Mouse (Mus musculus): ENCODE data around the gene Nfu1. TPM values are rescaled to one million over a fixed set of nuclear protein-coding genes. Genes with fewer than 3 reads are reported as not detected.
"Not testable (repeated sequence)": the region's sequence is repeated elsewhere in the genome, so short reads cannot be mapped to it uniquely, and the experiment has no call there.

The Nfu1 gene
- total RNA-seq, 4 experiments from 2014 or later = 55.9 to 72.7 (median 65.2) TPM

DNA sequence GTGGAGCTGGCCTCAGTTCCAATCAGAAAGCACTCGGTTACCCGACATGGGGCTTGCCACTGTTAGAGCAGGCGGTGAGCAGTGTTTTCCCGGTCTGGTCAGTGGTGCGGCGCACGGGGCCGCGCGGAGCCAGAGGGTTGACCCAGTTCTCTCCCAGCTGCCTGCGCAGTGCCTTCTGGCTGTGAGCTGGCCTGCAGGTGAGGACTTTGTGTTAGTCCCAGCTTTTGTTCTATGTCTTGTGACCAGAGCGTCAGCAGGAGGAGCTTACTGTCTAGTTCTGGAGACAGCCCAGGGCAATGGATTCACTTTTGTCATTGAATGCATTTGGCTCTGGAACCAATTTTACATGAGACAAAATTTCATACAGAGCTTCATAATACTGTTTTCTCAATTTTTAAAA lies 12.8 kb downstream of the Nfu1 start:
- DNase-seq (ENCODE audit: low spot score in 2 of 2) = no peak

DNA sequence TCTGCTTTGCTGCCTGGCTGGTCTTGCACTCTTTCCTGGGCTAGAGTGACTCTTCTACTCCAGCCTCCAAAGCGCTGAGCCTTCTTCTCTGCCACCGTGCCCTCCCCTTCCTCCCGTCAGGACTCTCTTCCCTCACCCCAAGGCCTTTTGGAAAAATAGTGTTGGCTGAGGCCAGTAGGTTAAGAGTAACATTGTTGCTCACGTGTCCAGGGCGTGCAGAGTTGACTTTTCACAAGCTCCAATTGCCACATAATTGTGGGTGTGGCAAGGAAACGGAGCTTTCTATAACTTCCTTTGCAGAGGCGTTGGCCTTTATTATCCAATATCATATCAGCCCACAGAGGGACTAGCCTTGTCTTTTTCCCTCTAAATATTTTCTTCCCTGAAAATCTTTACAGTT lies 17.9 kb downstream of the Nfu1 start:
- DNase-seq (ENCODE audit: low spot score in 2 of 2) = no peak

DNA sequence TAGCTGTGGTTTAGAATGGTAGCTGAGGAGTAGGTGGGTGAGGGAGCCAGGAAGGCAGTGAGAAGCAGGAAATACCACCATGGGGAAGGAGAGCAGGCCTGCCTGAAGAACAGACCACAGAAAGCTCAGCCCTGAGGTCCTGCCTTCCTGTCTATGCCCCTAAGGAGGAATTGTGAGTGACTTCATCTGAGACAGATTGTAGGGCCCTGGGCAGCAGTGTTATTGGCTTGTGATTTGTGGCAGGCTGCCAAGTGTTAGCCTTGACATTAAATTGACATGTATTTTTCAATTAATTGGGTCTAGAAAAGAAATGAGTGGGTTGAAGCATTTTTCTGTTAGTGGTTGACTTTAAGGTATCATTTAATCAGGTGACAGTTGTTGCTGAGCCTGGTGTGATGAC lies 19.8 kb downstream of the Nfu1 start:
- DNase-seq (ENCODE audit: low spot score in 2 of 2) = no peak

DNA sequence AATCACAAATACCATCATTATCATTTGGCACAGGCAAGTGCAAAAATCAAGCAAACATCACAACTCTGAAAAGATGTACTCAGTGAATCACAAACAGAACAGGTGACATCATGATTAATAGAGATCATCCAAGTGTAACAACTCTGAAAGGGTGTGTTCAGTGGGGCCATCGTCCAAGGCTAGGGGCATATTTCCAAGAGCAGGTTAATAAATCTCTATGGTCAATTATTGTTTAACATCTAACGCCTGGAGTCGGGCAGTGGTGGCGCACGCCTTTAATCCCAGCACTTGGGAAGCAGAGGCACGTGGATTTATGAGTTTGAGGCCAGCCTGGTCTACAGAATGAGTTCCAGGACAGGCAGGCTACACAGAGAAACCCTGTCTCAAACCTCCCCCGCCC lies 22.3 kb downstream of the Nfu1 start:
- not testable (repeated sequence) for DNase-seq (ENCODE audit: low spot score in 2 of 2)

DNA sequence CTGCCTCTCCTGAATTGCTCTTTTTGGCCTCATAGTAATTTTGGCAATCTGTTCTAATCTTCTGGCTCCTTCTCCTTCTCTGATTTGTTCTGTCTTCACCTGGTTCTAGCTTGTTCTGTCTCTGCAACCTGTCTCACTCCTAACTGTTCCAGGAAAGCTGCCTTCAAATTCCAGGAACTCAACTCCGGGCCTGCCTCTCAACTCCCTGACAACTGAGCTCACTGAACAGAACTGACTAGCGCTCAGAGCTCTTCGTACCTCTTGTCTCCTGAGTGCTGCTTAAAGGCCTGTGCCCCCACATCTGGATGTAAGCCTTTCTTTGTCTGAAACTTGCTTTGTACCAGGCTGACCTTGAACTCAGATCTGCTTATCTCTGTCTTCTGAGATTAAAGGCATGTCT lies 23.4 kb downstream of the Nfu1 start:
- no peak for DNase-seq (ENCODE audit: low spot score in 2 of 2)

DNA sequence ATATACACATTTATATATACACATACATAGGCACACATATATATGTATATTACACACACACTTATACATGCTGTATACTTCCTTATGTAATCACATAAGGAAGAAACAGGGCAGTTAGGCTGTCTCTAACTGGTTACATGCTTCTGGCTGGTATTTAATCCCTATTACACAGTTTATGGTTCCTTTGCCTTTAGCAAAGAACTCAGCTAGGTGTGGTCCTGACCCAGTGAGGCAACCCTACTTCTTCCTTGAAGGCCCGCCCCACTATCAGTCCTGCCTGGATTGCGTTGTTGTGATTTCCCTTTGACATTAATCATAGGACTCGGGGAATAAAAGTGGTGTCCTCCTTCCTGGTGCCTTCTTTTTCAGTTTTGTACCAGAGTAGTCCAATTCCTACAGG lies 25.4 kb downstream of the Nfu1 start:
- DNase-seq (ENCODE audit: low spot score in 2 of 2) = no peak

DNA sequence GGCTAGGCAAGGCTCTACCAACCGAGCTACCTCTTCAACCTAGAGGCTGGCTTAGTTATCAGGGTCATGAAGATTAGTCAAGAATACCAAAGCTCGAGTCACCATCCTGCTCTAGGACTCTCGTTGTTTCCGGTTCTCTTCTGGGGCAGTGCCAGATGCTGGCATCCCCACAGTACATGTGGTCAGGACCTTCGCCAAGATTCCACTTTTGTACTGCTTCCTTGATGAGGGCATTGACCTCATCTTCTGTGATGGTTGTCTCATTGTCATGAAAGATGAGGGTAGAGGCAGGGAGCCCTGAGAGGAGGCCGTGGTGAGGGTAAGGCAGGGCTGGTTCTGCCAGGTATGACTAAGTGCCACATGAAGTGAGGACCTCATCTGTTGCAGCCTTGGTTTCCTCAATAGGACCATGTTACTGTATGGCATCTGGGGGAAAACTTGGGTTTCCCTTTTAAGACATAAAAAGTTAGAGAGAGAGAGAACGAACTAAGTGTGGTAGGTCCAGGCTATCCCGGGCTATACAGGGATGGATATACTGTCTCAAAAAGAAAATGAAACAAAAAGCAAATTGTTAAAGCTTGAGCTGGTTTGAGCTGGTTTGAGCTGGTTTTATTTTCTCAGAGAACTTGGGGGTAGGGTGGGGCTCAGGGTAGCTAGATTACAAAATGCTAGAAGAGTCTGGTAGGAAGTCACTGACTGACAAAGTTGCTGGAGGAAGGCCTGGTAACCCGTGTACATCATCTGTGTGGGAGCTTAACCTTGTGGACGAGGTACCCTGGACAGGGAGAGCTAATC lies 29.0 kb downstream of the Nfu1 start:
- no peak for DNase-seq (ENCODE audit: low spot score in 2 of 2)

DNA sequence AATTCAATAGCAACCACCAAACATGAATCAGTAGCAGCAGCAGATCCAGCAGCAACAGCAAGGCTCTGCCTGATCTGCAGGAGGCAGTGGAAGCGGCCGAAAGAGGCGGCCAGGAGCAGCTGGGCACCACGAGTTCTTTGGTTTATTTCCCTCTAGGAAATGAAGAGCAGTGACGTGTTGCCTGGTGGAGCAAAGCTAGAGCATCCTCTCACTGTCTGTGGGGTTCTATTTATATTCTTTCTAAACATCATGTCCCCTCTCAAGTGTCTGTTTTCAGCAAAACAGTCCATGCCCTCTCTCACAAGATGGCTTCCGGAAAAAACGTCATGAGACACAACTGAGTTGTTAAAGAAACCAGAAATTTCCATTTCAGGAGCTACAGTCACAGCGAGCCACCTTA lies 30.1 kb downstream of the Nfu1 start:
- DNase-seq (ENCODE audit: low spot score in 2 of 2) = no peak

DNA sequence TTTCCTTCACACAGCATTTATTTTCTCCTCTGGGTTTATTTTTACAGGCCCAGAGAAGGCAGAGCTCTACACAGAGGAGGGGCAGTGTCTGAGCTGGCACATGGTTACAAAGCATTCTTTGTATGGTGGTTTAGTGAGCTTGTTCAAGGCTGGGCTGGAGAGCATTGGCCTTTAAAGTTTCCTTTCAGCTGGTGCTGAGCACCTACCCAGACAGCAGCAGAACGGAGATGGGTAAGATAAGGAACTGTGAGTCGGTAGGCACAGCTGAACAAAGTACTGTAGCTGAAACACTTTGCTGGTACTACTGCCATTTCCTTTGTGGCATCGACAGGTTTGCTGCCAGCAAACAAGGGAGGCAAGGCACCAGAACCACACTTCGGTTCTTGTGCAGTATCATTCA lies 31.9 kb downstream of the Nfu1 start:
- DNase-seq (ENCODE audit: low spot score in 2 of 2) = no peak

DNA sequence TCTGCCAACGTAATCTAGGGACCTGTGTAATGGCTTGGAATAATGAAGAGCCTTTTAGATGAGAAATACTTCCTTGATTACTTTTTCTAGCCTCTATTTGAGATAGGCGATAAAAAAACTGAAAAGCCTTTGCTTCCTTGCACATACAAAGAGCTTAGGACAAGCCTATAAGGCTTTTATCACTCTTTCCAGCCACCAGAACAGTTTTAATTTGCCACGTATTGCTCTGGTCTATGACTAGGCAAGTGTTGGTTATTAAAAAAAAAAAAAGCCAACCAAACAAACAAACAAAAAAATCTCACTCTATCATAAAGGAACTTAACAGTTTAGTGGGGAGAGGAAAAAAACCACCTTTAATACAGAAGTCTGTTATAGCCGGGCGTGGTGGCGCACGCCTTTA lies 32.4 kb downstream of the Nfu1 start:
- no peak for DNase-seq (ENCODE audit: low spot score in 2 of 2)

DNA sequence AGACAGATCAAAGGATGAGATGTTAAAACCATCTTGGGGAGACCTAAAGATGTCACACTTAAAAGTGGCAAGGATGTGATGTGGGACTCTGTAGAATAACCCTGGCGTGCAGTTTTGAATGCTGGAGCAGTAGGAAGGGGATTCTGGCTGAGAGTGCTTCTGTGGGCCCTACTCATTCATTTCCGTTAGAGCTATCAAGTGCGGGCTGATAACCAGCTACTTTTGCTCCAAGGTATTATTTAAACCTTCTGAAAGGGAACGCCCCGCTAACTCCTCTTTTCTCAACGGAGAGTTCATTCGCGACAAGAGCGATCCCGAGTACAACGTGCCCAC lies 32.9 kb downstream of the Nfu1 start:
- no peak for DNase-seq (ENCODE audit: low spot score in 2 of 2)

DNA sequence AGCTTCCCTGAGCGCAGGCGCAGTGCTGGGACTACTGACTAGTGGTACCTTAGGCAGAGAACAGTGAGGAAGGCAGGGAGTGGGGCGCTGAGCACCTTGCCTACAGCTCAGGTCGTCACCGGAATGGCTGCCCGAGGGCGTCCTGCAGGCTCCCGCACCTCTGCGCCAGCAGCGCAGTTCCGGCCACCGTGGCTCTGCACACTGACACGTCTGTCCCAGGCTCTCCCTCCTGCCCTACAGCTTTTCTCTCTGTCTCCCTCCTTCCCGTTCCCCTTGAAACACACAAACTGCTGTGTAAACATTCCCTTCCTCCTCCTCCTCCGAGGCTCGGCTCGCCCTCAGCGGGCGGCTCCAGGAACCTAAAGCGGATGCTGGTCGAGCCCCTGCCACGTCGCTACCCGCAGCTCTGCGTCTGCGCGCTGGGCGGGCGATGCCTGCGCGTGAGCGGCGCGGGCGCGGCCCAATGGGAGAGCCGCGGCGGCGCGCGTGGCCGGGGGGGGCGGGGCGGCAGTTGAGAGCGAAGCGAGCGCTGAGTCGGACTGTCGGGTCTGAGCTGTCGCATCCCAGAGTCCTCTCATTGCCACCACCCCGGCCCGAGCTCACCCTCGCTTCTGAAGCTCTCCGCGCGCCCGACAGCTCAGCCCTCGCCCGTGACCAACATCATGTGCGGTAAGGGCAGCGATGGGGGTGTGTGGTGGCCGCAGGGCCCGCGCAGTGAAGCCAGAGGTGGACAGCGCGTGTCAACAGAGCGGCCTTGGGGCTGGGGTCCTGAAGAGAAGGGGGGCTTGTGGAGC lies 33.5 kb downstream of the Nfu1 start, which contains the start of gene Gfpt1:
Gene Gfpt1, plus strand, starts transcription at position 510 of the 794 bp plus-strand sequence.
- peak; percentile 90 to 94 for DNase-seq (ENCODE audit: low spot score in 2 of 2)

DNA sequence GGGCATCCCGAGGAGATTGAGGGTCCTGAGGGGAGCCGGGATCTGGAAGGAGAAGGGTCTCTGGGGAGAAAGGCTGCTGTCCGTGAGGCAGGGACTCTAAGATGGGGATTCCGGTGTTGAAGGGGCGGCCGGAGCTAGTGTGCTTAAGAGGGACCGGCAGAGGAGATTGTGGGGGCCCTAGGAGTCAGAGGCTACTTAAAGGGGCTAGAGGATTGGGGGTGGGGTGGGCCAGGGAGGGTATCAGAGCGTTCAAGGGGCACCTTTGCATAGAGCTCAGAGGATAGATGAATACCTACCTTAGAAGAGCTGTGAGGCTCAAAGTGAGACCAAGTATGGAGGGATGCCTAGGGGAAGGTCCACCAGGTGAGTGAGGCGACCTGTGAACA lies 34.1 kb downstream of the Nfu1 start:
- DNase-seq (ENCODE audit: low spot score in 2 of 2) = no peak

DNA sequence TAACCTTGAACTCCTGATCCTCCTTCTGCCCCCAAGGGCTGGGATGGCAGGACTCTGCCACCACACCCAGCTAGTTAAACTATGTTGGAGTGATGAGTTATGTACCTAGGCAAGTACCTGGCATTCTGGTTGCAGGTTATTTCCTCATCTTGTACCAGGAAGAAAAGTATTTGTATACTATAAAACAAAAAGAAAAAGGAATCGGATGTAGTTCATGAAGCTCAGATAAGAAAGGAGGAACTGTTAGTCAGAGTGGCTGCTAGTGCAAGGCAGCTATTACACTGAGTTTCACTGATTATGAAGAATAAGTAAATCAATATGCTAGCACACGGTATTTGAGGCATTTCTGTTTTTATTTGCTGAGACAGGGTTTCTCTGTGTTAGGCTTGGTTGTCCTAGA lies 35.9 kb downstream of the Nfu1 start:
- DNase-seq (ENCODE audit: low spot score in 2 of 2) = no peak

DNA sequence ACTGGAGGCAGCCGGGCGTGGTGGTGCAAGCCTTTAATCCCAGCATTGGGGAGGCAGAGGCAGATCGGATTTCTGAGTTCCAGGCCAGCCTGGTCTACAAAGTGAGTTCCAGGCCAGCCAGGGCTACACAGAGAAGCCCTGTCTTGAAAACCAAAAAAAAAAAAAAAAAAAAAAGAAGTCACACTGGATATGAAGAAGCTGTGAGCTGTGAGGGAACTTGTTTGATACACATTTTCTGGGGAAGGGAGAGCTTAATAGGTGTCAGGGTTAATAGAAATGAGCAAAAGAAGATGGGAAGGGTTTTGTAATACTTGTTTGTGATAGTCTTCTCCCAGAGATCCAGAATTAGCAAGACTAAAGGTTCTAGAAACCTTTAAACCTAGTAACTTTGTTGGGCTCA lies 36.5 kb downstream of the Nfu1 start:
- no peak for DNase-seq (ENCODE audit: low spot score in 2 of 2)

DNA sequence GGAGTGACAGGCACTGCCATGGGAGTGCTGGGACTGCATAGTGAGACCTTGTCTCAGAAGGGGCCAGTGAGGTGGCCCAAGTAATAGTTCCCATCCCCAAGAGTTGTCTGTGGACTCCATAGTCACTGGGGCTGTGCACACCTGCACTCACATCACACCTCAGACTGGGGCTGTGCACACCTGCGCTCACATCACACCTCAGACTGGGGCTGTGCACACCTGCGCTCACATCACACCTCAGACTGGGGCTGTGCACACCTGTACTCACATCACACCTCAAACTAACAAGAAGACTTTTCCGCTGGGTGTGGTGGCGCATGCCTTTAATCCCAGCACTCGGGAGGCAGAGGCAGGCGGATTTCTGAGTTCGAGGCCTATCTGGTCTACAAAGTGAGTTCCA lies 39.7 kb downstream of the Nfu1 start:
- DNase-seq (ENCODE audit: low spot score in 2 of 2) = not testable (repeated sequence)

DNA sequence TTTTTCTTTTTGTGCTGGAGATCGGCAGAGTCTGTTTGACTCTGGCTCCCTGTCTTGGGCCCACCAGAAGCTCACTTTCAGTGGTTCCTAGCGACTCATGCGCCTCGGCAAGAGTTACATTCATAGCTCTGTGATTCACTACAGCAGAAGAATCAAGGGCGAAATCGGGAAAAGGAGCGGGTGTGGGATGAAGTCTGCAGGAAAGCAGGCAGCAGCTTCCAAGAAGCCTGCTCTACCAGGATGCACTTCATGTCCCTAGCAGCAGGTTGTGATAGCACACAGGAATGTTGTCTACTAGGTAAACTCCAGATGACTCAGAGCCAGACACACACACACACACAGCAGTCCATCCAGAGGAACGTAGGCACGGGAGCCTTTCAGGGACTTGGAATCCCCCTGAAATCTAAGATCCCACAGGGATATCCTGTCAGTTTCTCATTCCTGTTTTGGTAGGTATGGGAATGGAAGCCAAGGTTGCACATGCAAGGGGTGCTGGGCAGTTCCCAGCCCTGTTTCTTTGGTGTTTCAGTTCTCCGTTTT lies 42.9 kb downstream of the Nfu1 start:
- no peak for DNase-seq (ENCODE audit: low spot score in 2 of 2)

DNA sequence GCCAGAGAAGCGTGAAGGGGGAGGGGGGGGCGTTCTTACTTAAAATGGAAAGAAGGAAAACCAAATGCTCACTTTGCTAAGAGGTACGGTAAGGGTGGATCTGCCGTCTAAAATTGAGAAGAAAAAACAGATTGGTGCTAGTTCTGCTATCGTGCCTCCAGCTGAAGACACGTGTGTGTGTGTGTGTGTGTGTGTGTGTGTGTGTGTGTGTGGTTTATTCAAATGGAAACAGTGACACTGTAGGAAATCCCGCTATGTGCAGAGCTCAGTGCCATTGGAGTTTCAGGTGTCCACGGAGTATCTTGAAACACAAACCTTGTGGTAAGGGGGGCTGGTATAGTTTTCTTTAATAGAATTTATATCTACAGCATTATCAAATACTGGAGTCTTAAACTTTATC lies 45.2 kb downstream of the Nfu1 start:
- DNase-seq (ENCODE audit: low spot score in 2 of 2) = no peak

DNA sequence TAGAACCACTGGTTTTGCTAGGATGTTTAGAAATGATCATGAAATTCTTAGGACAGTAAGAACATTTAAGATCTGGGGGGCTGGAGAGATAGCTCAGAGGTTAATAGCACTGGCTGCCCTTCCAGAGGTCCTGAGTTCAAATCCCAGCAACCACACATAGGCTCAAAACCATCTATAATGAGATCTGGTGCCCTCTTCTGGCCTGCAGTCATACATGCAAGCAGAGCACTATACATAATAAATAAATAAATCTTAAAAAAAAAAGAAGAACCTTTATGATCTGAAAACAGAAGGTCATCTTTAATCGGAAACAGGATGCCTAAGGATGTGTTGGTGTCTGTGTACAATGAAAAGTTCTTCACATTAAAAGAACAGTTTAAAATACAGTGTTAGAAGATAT lies 50.7 kb downstream of the Nfu1 start:
- DNase-seq (ENCODE audit: low spot score in 2 of 2) = no peak

DNA sequence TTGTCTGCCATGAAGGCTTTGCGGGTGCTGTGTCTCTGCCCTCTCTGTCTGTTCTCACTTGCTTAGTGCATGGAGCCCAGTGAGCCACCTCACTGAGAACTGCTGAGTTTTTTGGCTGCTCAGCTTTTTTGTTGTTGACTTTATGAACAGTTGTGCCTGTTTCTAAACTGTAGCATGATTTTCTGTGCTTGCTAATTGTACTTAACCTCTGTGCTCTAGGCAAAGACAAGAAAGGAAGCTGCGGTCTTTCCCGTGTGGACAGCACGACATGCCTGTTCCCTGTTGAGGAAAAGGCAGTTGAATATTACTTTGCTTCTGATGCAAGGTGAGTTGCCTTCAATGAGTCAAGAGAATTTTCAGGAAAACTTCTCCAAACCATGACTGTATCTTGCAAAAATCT lies 54.5 kb downstream of the Nfu1 start:
- no peak for DNase-seq (ENCODE audit: low spot score in 2 of 2)

DNA sequence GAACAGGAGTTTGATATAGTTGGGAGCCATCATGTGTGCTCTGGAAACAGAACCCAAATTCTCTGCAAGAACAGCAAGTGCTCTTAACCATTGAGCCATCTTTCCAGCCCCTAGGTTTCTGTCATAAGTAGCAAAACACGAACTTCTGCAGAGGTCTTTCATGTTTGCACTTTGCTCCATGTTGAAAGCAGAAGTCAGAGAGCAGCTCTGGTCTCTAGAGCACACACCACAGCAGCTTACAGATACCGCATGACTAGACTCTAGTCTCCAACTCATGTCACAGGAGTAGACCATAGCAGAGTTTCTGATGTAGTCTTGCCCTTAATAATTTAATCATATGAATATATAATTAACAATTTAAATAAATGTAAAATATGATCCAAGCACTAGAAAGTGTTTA lies 59.2 kb downstream of the Nfu1 start:
- DNase-seq (ENCODE audit: low spot score in 2 of 2) = no peak

DNA sequence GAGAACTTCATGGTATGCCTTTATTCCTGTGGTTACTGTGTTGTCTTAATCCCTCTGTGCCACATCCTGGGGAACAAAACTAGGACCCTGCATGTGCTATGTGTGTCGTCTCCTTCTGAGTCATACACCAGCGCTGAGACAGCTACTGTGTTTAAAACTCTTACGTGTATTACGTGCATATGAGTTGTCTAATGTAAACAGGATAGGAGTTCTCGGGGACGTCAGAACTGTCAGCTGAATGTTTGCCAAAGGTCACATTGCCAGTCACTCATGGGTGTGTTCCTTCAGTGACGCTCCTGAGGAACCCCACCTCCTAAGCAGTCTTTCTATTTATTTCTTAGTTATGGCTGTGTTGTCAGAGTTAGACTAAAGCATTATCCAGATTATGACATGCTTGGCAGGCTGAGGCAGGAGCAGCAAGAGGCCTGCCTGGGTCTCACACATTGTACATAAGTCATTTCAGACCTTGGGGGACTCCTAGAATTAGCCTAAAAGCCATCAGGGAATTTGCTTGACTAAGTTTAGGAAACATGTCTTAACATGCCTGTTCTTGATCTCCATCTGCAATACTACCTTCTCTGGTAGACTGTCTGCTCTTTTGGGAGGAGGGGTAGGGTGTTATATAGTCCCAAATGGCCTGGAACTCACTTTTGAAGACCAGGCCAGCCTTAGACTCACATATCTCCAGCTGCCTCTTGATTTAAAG lies 60.3 kb downstream of the Nfu1 start:
- no peak for DNase-seq (ENCODE audit: low spot score in 2 of 2)

Measured in gastrocnemius, adult 8-10 months (tissue).